Mouse (Mus musculus) midbrain, postnatal 0 days (tissue): ENCODE measurements around the gene Xrn1. TPM values are rescaled to one million over a fixed set of nuclear protein-coding genes. Genes with fewer than 3 reads are reported as not detected.

ENCODE experiments used
- ATAC-seq: fragments of 200-750 bp; cut with Nextera tagmentation; 2 replicates; pipeline ENCODE4 v1.8.0; 2017; ENCODE audit warnings: moderate number of reproducible peaks, mild to moderate bottlenecking, moderate TSS enrichment, moderate library complexity; ENCODE audit not compliant: low FRiP score
- DNase-seq: peaks from one replicate; pipeline ENCODE4 v3.0.0-alpha.2; 2015; ENCODE audit warnings: low spot score
- H3K27ac ChIP-seq: fragments of 300-500 bp; sonication (generic); 2 replicates; pipeline ENCODE4 v1.5.1; 2014; ENCODE audit warnings: low read depth, mild to moderate bottlenecking, low read length, mixed read lengths
- H3K27me3 ChIP-seq: fragments of 300-500 bp; sonication (generic); 2 replicates; pipeline ENCODE4 v1.6.1; 2014; ENCODE audit warnings: low read length, control low read depth, mixed read lengths; ENCODE audit not compliant: insufficient read depth
- H3K36me3 ChIP-seq: fragments of 300-500 bp; sonication (generic); 2 replicates; pipeline ENCODE4 v1.6.1; 2014; ENCODE audit warnings: low read length, control low read depth, mixed read lengths; ENCODE audit not compliant: insufficient read depth
- H3K4me1 ChIP-seq: fragments of 300-500 bp; sonication (generic); 2 replicates; pipeline ENCODE4 v1.6.1; 2014; ENCODE audit warnings: mild to moderate bottlenecking, control low read depth, antibody characterized with exemption, low read length, mixed read lengths; ENCODE audit not compliant: insufficient read depth
- H3K4me2 ChIP-seq: fragments of 300-500 bp; sonication (generic); 2 replicates; pipeline ENCODE4 v1.6.1; 2014; ENCODE audit warnings: low read depth, mild to moderate bottlenecking, low read length, mixed read lengths; ENCODE audit not compliant: poor library complexity, severe bottlenecking
- H3K4me3 ChIP-seq: fragments of 300-500 bp; sonication (generic); 2 replicates; pipeline ENCODE4 v1.5.1; 2014; ENCODE audit warnings: low read depth, mild to moderate bottlenecking, low read length, moderate library complexity
- H3K9ac ChIP-seq: fragments of 300-500 bp; sonication (generic); replicated peaks from 2 replicates; pipeline ENCODE4 v1.6.1; 2014; ENCODE audit warnings: mild to moderate bottlenecking, low read length, moderate library complexity, mixed read lengths; ENCODE audit not compliant: poor library complexity, severe bottlenecking
- H3K9me3 ChIP-seq: fragments of 300-500 bp; sonication (generic); 2 replicates; pipeline ENCODE4 v1.6.1; 2016; ENCODE audit warnings: low read length, control low read depth
- CTCF ChIP-seq: IDR thresholded peaks from 2 replicates; pipeline ENCODE4 v1.5.1; 2016; ENCODE audit warnings: antibody characterized with exemption, mild to moderate bottlenecking
- WGBS: fragments of 180-500 bp; shearing (Covaris S2); extraction: QIAGEN DNeasy Blood & Tissue Kit; methylation state at CpG from one replicate; pipeline ENCODE4 v1.1.7; 2014; 5-methylcytosine and 5-hydroxymethylcytosine counted together
- polyA plus RNA-seq: library from polyadenylated mRNA; unstranded; fragments of >200 nt; fragmentation: Nextera tagmentation; extraction: Ambion mirVana; gene quantifications from 2 replicates; pipeline ENCODE4 v1.2.1, GENCODE M21; 2015
- total RNA-seq: library from RNA; depleted of rRNA; stranded (reverse); fragments of >200 nt; gene quantifications from 2 replicates; pipeline ENCODE4 v1.2.3, GENCODE M21; 2014

Xrn1 gene
- total and polyA plus RNA-seq, 2 experiments from 2014 or later: 15.7 to 18.4 TPM

DNA sequence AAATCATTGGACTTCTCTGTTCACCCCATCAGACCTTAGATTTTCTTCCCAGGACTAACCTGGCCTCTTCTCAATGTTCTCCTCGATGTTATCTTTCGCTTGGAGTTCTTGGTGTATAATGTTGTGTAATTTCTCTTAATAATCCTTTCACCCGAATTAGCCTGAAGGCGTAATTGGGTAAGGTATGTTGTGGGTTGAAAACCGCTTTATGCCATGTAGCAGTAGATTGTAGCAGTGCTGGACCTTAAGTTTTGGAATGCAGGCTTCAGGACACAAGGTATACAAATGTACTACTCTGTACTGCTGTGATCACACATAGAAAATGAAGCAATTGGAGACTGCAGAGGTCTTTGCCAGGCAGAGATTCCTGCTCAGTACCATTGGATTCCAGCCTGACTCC, 75.3 kb downstream of the Xrn1 start:
- TF ChIP-seq CTCF: no peak
- Histone ChIP-seq H3K36me3 (peaks cover 53% of the 10 kb centered on the region), H3K27me3 (no peaks in the 10 kb centered on the region), H3K9me3 (no peaks in the 10 kb centered on the region), H3K4me2 (no peak overlapping the region), H3K4me1 (no peaks in the 10 kb centered on the region), H3K27ac (no peak overlapping the region), H3K4me3 (no peak overlapping the region), H3K9ac (no peak overlapping the region)
- no peak for DNase-seq
- no peak for ATAC-seq
- WGBS: 95% methylated on average over 5 of the region's 5 CpGs

DNA sequence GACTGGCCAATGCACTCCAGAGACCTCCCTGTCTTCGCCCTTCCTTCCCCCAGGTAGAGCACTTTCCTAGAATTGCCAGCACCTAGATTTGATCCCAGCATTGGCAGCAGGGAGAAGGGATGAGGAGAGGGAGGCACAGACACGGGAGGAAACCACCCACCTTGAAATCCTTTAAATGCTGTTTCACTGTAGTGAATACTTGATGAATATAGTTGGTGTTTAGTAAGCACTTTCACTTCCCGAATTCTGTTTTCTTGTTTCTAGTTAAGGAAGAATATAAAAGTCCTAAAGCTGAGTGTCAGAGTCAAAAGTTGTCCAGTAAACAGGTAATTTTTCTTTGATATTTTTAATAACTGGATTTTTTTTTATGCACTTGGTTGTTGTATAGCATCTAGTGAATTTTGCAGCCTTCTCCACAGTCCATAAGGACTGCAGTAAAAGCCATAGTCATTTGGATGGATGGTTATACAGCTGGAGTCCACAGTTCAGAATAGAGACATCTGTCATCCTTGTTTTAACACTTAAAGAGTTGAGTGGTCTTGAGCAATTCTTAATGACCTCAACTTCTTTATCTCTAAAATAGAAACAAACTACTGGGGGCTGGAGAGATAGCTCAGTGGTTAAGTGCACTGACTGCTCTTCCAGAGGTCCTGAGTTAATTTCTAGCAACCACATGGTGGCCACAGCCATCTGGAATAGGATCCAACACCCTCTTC, 81.0 kb downstream of the Xrn1 start:
- 87% methylated on average over 3 of the region's 3 CpGs for WGBS
- no peak for ATAC-seq

DNA sequence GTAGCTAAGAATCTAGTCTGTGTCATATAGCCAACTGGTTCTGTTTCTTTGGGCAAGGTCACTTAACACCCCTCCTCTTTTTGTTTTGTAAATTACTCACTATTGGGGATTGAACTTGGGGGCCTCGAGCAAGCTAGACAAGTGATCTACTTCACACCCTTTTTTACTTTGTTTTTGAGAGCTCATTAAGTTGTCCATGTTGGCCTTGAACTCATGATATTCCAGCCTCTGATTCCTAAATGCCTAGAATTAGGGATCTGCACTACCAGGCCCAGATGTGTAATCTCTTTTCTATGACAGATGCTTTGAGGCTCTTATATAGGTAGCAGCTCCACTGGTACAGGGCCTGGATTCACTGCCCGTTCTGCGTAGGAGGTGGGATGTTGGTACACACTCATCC, 89.7 kb downstream of the Xrn1 start:
- no peaks in the 10 kb centered on the region for H3K27me3 ChIP-seq
- H3K36me3 ChIP-seq: peaks cover 32% of the 10 kb centered on the region
- no peak overlapping the region for H3K27ac ChIP-seq
- no peak for ATAC-seq
- H3K4me1 ChIP-seq: no peaks in the 10 kb centered on the region
- no peak overlapping the region for H3K9ac ChIP-seq
- no peak for DNase-seq
- no peak overlapping the region for H3K4me3 ChIP-seq
- TF ChIP-seq CTCF: no peak
- 88% methylated on average over 3 of the region's 3 CpGs for WGBS
- H3K4me2 ChIP-seq: no peak overlapping the region
- H3K9me3 ChIP-seq: no peaks in the 10 kb centered on the region

More for the DNA sequence above, 81.0 kb downstream of the Xrn1 start:
- Histone ChIP-seq H3K27me3 (no peaks in the 10 kb centered on the region), H3K36me3 (peaks cover 21% of the 10 kb centered on the region), H3K4me3 (no peak overlapping the region), H3K9ac (no peak overlapping the region), H3K4me1 (no peaks in the 10 kb centered on the region), H3K4me2 (no peak overlapping the region), H3K9me3 (no peaks in the 10 kb centered on the region), H3K27ac (no peak overlapping the region)
- no peak for TF ChIP-seq CTCF
- DNase-seq: no peak

DNA sequence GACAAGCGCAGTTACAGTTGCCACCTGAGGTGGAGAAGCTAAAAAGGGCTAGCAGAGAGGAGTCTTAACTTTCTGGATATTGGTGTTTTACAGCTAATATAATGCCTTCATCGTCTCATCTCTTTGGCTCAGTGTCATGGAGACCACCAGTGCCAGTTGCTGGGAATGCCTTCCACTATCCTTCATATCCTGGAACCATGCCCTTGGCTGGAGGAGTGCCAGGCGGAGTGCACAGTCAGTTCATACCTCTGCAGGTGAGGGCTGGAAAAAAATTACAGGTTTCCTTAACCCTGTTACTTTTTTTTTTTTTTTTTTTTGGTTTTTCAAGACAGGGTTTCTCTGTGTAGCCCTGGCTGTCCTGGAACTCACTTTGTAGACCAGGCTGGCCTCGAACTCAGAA, 96.9 kb downstream of the Xrn1 start:
- no peaks in the 10 kb centered on the region for H3K27me3 ChIP-seq
- H3K9ac ChIP-seq: no peak overlapping the region
- no peak overlapping the region for H3K27ac ChIP-seq
- WGBS: 94% methylated on average over 3 of the region's 4 CpGs
- no peak overlapping the region for H3K4me3 ChIP-seq
- no peak for TF ChIP-seq CTCF
- H3K36me3 ChIP-seq: peaks cover 55% of the 10 kb centered on the region
- no peaks in the 10 kb centered on the region for H3K4me1 ChIP-seq
- H3K9me3 ChIP-seq: no peaks in the 10 kb centered on the region
- no peak for ATAC-seq
- DNase-seq: no peak
- no peak overlapping the region for H3K4me2 ChIP-seq

DNA sequence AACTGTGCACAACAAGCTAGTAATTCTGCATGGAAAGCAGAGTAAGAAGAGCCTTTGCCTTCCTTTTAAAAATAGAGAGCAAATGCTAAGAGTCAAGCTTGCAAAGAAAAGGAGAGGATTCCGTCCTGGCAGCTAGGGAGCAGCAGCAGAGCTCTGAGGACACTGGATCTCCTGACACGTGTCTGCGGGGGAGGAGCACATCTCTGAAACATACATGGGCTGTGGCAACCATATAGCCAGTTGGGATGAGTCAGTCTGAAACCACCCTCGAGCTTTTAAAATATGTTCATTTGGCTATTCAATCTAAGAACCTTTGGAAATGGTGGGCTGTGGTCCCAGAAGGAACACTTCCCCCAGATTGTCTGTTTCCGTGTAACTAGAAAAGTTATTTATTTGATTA, 100.3 kb downstream of the Xrn1 start:
- no peak for ATAC-seq

DNA sequence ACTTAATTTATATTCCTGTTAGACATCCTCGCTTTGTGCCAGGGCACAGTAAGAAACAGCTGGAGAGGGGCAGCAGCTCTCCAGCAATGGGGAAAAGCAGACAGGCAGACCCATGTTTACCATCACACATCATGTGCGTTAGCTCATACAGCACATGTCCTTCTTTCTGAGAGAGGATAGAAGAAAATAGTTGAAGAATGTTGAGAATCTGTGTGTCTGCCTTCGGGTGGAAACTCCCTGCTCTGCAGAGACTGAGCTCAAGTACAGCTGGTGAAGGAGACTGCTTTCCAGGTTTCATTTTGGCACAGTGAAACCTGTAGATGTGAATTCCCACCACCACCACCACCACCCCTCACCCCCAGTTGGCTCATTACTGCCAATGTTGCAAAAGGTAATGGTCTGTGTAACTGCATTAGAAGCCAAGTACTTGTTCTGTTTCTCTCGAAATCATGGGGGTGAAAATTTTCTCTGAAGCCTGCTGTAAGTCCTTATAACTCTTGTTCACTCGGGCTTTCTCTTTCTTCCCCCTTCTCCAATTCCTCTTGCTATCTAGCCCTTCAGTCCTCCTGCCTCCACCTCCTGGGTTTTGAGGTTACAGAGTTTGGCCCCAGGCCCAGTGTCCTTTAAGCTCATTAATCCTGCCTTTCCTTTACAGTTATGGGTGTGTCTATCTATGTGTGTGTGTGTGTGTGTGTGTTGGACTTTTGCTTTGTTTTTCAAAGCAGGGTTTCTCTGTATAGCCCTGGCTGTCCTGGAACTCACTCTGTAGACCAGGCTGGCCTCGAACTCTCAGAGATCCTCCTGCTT, 102.1 kb downstream of the Xrn1 start:
- no peak for DNase-seq
- TF ChIP-seq CTCF: no peak

More for the DNA sequence above, 100.3 kb downstream of the Xrn1 start:
- Histone ChIP-seq H3K4me2 (no peak overlapping the region), H3K9ac (no peak overlapping the region), H3K4me1 (no peaks in the 10 kb centered on the region), H3K9me3 (no peaks in the 10 kb centered on the region), H3K27ac (no peak overlapping the region), H3K4me3 (no peak overlapping the region), H3K36me3 (peaks cover 54% of the 10 kb centered on the region), H3K27me3 (no peaks in the 10 kb centered on the region)
- WGBS: 87% methylated on average over 5 of the region's 5 CpGs
- no peak for TF ChIP-seq CTCF
- no peak for DNase-seq

More for the DNA sequence above, 102.1 kb downstream of the Xrn1 start:
- 88% methylated on average over 6 of the region's 6 CpGs for WGBS
- no peak overlapping the region for H3K27ac ChIP-seq
- no peaks in the 10 kb centered on the region for H3K9me3 ChIP-seq
- H3K4me2 ChIP-seq: no peak overlapping the region
- no peaks in the 10 kb centered on the region for H3K4me1 ChIP-seq
- H3K36me3 ChIP-seq: peaks cover 38% of the 10 kb centered on the region
- no peak overlapping the region for H3K9ac ChIP-seq
- no peak overlapping the region for H3K4me3 ChIP-seq
- H3K27me3 ChIP-seq: no peaks in the 10 kb centered on the region
- no peak for ATAC-seq
